Mouse (Mus musculus) common myeloid progenitor, adult 5-6 weeks (primary cell): ENCODE results near the gene Eif2ak4. TPM values are rescaled to one million over a fixed set of nuclear protein-coding genes. Genes with fewer than 3 reads are reported as not detected.

Experiments used
- ATAC-seq: replicated peaks from 2 replicates; pipeline ENCODE4 v1.8.0; 2016; ENCODE audit warnings: low read depth, mild to moderate bottlenecking, moderate TSS enrichment, inconsistent platforms; ENCODE audit not compliant: poor library complexity, severe bottlenecking
- total RNA-seq: library from RNA; stranded (forward); fragments of 200-1000, 187-1606 nt; gene quantifications from 2 replicates; pipeline ENCODE4 v1.2.3, GENCODE M21; 2017

Eif2ak4 gene
- total RNA-seq, 1 experiment from 2014 or later = 21.7 TPM

DNA sequence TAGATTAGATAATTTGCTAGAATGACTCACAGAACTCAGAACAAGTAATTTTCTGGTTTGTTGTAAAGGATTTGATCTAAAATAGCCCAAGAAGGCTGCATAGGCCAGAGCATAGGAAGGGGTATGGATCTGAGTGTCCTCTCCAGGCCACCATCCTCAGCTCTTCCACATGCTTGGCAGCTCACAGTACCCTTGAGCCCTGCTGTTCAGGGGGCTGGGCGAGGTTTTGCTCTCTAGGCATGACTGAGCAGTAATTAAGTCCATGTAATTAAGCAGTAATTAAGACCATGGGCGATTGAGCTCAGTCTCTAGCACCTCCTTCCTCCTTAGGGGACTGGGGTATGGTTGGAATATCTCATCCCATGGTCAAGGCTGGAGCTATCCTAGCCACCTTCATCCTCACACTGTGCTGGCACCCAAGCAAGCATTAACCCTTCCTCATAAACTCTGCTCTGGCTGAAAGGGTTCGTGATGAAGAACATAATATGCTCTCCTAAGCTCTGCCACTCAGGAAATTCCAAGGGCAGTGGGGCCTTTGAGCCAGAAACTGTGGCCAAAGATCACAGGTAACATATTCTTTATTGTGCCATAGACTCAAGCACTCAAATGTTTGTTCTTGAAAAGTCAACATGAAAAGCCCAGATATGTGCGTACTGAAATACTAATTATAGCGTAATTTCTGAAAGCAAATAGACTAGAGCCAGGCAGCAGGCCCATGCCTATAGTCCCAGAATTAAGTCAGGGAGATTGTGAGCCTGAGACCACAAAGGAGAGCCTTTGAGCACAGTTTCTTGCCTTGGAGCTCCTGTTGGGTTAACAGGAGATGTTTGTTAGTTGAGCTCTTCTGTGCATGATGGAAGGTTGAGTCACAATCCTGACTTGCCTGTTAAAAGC, 13.7 kb downstream of the Eif2ak4 start:
- no peak for ATAC-seq

DNA sequence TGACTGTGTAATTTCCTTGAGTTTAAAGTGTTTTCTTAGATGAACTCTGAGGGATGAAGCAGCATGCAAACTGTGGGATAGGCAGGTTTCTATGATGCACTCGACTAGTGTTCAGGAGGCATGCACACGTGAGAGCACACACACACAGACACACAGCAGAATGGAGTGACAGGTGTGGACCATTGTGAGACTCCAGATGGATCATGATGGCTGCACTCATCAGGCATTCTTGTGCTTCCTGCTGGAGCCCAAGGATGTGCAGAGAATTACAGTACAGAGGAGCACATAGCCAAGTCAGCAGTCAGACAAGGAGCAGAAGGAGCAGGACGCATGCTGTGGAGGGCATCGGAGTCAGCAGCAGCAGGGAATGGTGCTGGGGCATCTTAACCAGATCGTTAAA, 15.9 kb downstream of the Eif2ak4 start:
- no peak for ATAC-seq

GRCm38 (mm10) chr2:118405568-118405967, 17.1 kb downstream of the Eif2ak4 start:
- no peak for ATAC-seq

GRCm38 (mm10) chr2:118406811-118407210, 18.4 kb downstream of the Eif2ak4 start:
- ATAC-seq = no peak

DNA sequence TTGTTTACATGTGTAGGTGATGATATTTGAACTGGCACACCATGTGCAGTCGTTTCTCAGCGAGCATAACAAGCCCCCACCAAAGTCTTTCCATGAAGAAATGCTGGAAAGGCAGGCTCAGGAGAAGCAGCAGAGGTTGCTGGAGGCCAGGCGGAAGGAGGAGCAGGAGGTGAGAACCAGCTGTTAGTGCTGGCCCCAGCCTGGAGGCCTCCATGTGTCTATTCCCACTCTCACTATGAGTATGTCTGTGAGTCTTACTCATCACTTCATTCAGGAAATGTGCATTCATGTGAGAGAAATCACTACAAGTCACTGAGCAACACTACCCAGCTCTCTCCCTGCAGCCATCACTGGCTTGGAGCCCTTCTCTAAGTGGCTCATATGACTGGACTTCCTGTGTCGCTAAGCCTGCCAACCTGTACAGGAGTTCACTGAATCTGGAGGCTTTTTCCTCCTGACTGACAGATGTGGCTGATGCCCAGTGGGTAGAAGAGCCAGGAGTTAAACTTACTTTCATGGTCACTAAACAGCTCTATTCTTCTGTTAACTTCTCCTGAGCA, 20.0 kb downstream of the Eif2ak4 start:
- ATAC-seq = no peak

DNA sequence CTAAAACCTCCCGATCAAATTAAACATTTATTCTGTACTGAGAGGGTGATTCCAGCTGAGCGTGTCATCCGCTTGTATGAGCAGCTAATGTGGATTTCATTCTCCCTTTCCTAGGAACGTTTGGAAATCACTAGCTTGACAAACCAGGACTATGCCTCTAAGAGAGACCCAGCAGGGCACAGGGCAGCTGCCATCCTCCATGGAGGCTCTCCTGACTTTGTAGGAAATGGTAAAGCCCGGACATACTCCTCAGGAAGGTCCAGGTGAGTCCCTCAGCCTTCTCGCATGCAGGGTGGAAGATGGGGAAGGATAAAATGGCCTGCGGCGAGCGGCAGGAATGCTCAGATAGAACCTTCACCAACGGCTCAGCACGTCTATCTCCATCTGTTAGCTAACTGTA, 24.4 kb downstream of the Eif2ak4 start:
- no peak for ATAC-seq

- ATAC-seq = no peak
Measured at GRCm38 (mm10) chr2:118415601-118416355, 27.4 kb downstream of the Eif2ak4 start.

DNA sequence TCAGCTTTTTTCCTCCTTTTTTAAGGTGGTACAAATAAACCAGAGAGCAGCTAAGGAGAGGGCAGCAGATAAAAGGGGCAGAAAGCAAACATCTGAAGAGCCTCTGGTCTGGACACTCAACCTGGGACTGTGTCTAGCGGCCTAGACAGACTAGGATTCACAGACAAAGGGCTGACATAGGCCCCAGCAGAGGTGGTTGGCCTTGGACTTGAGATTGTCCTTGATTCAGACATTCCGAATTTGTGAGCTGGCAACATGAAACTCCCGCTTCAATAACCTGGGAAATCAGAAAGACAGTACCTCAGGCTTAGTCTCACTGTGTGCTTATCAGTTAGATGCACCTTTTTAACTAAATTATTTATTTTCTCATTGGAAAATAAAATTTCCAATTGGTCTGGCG, 29.7 kb downstream of the Eif2ak4 start:
- no peak for ATAC-seq

DNA sequence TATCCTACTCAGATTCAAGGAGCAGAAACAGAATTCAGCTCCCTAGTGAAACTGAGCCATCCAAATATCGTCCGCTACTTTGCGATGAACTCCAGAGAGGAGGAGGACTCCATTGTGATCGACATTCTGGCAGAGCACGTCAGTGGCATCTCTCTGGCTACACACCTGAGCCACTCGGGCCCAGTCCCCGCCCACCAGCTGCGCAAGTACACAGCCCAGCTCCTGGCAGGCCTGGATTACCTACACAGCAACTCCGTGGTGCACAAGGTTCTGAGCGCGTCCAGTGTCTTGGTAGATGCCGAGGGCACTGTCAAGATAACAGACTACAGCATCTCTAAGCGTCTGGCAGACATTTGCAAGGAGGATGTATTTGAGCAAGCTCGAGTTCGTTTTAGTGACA, 33.5 kb downstream of the Eif2ak4 start:
- no peak for ATAC-seq

DNA sequence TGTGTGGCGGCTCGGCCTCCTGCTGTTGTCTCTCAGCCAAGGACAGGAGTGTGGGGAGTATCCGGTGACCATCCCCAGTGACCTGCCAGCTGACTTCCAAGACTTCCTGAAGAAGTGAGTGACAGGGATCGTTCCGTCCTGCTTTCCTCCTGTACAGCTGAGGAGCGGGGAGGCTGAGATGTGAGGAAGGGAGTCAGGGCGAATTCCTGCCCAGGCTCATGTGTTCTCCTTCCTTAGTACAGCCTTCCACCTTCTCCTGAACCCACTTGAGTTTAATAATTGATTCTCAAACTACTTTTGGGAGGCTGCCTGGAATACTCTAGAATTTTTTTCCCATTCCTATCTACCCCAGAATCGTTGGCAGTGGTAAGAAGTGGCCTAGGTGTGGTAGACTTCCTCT, 34.0 kb downstream of the Eif2ak4 start:
- no peak for ATAC-seq

- ATAC-seq = no peak
Measured at GRCm38 (mm10) chr2:118428296-118428695, 39.9 kb downstream of the Eif2ak4 start.

GRCm38 (mm10) chr2:118429297-118429696, 40.9 kb downstream of the Eif2ak4 start:
- ATAC-seq = peak; percentile 36; the same call in 1 of the 2 replicates

- ATAC-seq = no peak
Measured at GRCm38 (mm10) chr2:118430630-118431029, 42.2 kb downstream of the Eif2ak4 start.

- ATAC-seq = peak; percentile 65; the same call in 1 of the 2 replicates
Measured at GRCm38 (mm10) chr2:118431589-118431988, 43.2 kb downstream of the Eif2ak4 start.

- ATAC-seq = no peak
Measured at GRCm38 (mm10) chr2:118442172-118442571, 53.8 kb downstream of the Eif2ak4 start.

GRCm38 (mm10) chr2:118442723-118443122, 54.3 kb downstream of the Eif2ak4 start:
- no peak for ATAC-seq

DNA sequence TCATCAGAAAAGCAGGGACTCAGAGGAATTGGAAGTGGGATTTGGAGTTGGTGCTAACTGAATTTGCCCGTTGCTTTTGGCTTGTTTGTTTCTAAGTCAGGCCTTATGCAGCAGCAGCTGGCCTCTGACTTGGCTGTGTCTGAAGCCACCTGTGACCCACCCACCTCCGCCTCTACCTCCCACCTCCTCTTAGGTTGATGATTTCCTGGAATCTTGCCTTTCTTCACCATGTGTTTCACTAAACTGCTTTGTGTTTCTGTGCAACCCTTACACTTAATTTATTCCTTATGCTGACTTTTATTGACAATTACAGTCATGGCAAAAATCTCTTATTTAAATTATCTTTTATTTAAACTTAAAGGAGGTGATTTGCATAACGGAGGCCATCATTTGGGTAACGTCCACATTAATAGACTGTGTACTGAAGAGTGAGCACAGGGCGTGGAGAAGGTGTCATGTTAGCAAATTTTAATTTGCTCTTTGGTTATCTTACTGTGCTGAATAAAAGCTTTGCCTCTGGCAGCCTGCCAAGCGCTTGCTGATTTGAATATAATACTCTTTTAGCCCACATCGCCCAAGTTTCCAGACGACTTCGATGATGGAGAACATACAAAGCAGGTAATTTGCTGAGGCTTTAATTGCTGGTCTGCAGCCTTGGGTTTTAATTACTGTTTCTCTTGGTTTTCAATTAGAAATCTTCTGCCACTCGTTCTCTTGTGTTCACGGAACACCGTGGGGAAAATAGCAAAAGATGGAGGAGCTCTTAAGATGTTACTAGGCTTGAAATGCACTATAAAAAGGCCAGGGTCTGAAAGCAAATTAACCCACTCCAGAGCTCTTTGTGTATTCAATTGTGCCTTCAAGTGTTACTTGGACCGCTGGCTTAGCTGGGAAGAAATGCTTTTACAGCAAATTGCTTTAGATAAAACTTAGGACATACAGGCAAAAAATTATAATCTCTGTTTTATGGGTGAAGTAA, 57.6 kb downstream of the Eif2ak4 start:
- ATAC-seq = no peak

GRCm38 (mm10) chr2:118448181-118448580, 59.8 kb downstream of the Eif2ak4 start:
- no peak for ATAC-seq

DNA sequence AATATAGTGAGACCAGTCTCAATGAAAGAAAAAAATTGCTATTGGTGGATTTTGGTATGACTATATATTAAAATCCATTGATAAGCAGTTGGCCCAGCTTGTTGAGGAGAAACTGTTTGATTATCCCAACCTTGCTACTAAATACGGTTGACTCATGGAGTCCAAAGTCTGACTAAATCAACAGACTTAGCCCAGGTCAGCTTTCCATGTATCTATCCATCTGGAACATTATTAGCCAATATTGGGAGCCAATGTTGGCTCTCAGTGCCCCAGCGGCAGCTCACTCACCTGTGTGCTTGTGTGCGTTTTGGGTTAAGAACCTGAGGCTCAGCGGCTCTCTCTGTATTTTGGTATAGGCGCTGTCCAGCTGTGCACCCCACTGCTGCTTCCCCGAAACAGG, 62.6 kb downstream of the Eif2ak4 start:
- no peak for ATAC-seq

- ATAC-seq = no peak
Measured at GRCm38 (mm10) chr2:118457029-118457428, 68.6 kb downstream of the Eif2ak4 start.
